Comparison of ENCODE assay signal across 8 mouse cellular contexts in genomic region chr8:91797626-91798271, GRCm38 (mm10). TPM values are rescaled to one million over a fixed set of nuclear protein-coding genes. Genes with fewer than 3 reads are reported as not detected.
DNase-seq lines count a peak whose midpoint lies in the region; ATAC-seq lines count a peak whose summit lies in the region.

No protein-coding gene starts in this region.

- H3K27ac ChIP-seq in forebrain, embryonic 11.5 days (ENCODE audit: low read depth, low read length) = no peak overlapping the region
- H3K27ac ChIP-seq in limb, embryonic 12.5 days = no peak overlapping the region
- peak overlapping the region; percentile 97 for H3K27ac ChIP-seq in midbrain, embryonic 14.5 days (replicated peaks; ENCODE audit: low read depth, low read length)

- H3K9ac ChIP-seq in forebrain, embryonic 11.5 days (ENCODE audit: low read length) = peak overlapping the region; percentile 32; the same call in 1 of the 2 replicates
- H3K9ac ChIP-seq in limb, embryonic 12.5 days (replicated peaks) = no peak overlapping the region
- H3K9ac ChIP-seq in midbrain, embryonic 14.5 days (replicated peaks; ENCODE audit: low read length) = peak overlapping the region; percentile 94

- no peak; the same call in 1 of the 2 replicates for ATAC-seq in forebrain, embryonic 11.5 days (replicated peaks; ENCODE audit: low FRiP score)
- ATAC-seq in limb, embryonic 12.5 days (ENCODE audit: insufficient number of reproducible peaks, insufficient read depth, low FRiP score, low TSS enrichment, low read depth) = no peak
- no peak; the same call in 1 of the 2 replicates for ATAC-seq in midbrain, embryonic 14.5 days (ENCODE audit: low FRiP score, low TSS enrichment)

- peaks cover 16% of the 10 kb centered on the region; the same call in 1 of the 2 replicates for H3K4me1 ChIP-seq in forebrain, embryonic 11.5 days (replicated peaks; ENCODE audit: control insufficient read depth, insufficient read depth, low read length)
- peaks cover 42% of the 10 kb centered on the region for H3K4me1 ChIP-seq in limb, embryonic 12.5 days (replicated peaks)
- peaks cover 33% of the 10 kb centered on the region for H3K4me1 ChIP-seq in midbrain, embryonic 14.5 days (ENCODE audit: control insufficient read depth, insufficient read depth, low read length)

- 2% methylated on average over 34 of the region's 35 CpGs for WGBS in forebrain, embryonic 11.5 days
- WGBS in limb, embryonic 12.5 days = 1% methylated on average over 35 of the region's 35 CpGs
- under 1% methylated on average over 35 of the region's 35 CpGs for WGBS in midbrain, embryonic 14.5 days

- H3K9me3 ChIP-seq in forebrain, embryonic 11.5 days (ENCODE audit: control insufficient read depth, low read length) = no peaks in the 10 kb centered on the region
- H3K9me3 ChIP-seq in limb, embryonic 12.5 days = no peaks in the 10 kb centered on the region
- no peaks in the 10 kb centered on the region for H3K9me3 ChIP-seq in midbrain, embryonic 14.5 days (ENCODE audit: control insufficient read depth, low read length)

- H3K4me2 ChIP-seq in forebrain, embryonic 11.5 days (ENCODE audit: low read depth, low read length, severe bottlenecking) = peak overlapping the region; percentile 47
- peak overlapping the region; percentile 59 for H3K4me2 ChIP-seq in limb, embryonic 12.5 days
- peak overlapping the region; percentile 82 for H3K4me2 ChIP-seq in midbrain, embryonic 14.5 days (ENCODE audit: low read length)

- intact Hi-C loops in heart, postnatal 36 days (cut with DNase I) = loop anchor here (1.0 to 5.0 kb wide), 7 partner anchors 110 to 605 kb away; no protein-coding TSS in a partner anchor

- no peaks in the 10 kb centered on the region for H3K36me3 ChIP-seq in forebrain, embryonic 11.5 days (ENCODE audit: control insufficient read depth, insufficient read depth, low read length)
- H3K36me3 ChIP-seq in limb, embryonic 12.5 days = no peaks in the 10 kb centered on the region
- H3K36me3 ChIP-seq in midbrain, embryonic 14.5 days (ENCODE audit: control insufficient read depth, insufficient read depth, low read length) = peaks cover 12% of the 10 kb centered on the region

- peak overlapping the region; percentile 22 for H3K4me3 ChIP-seq in forebrain, embryonic 11.5 days (ENCODE audit: low read depth, low read length)
- H3K4me3 ChIP-seq in limb, embryonic 12.5 days (replicated peaks) = peak overlapping the region; percentile 34
- H3K4me3 ChIP-seq in midbrain, embryonic 14.5 days (replicated peaks; ENCODE audit: low read depth, low read length) = peak overlapping the region; percentile 76

- peak; percentile 60 to 89 for DNase-seq in adrenal gland, adult (ENCODE audit: inconsistent age in 2 of 2, low spot score in 1 of 2)
- DNase-seq in adrenal gland, adult 8-10 months = no peak
- peak; percentile 71 for DNase-seq in adrenal gland, postnatal 14 days
- DNase-seq in forebrain, embryonic 11.5 days (ENCODE audit: low spot score) = peak; percentile 86
- peak; percentile 73 to 80 for DNase-seq in heart, postnatal 36 days
- DNase-seq in midbrain, embryonic 14.5 days = peak; percentile 85
- peak; percentile 46 for DNase-seq in urinary bladder, postnatal 25 days (ENCODE audit: low spot score)

- peaks cover 76% of the 10 kb centered on the region for H3K27me3 ChIP-seq in forebrain, embryonic 11.5 days (ENCODE audit: control insufficient read depth, insufficient read depth, low read length)
- H3K27me3 ChIP-seq in limb, embryonic 12.5 days = peaks cover 98% of the 10 kb centered on the region
- peaks cover 23% of the 10 kb centered on the region; the same call in 1 of the 2 replicates for H3K27me3 ChIP-seq in midbrain, embryonic 14.5 days (ENCODE audit: control insufficient read depth, insufficient read depth, low read length)

RNA-seq across cellular contexts. Expression of gene Irx3, which starts 4.1 kb away (rescaled TPM):
- 10 to 100 TPM in 1 of 4 experiments, 1 to 10 TPM in 3; 7.4 to 13.8 (median 9.3) TPM for total RNA-seq in adrenal gland, adult 8-10 months (2022)
- total RNA-seq in adrenal gland, postnatal 14 days (2021) = 6.2 and 8.1 TPM in 2 replicates
- 11.4 and 14.7 TPM in 2 replicates for polyA plus RNA-seq in forebrain, embryonic 11.5 days (2014; fragmentation: Nextera tagmentation; extraction: Ambion mirVana)
- total RNA-seq in heart, postnatal 36 days (2021) = 10 to 100 TPM; 30.0 to 41.2 TPM
- 8.9 and 11.0 TPM in 2 replicates for polyA plus RNA-seq in limb, embryonic 12.5 days (2016; fragmentation: Nextera tagmentation; extraction: Ambion mirVana)
- polyA plus RNA-seq in midbrain, embryonic 14.5 days (2014; fragmentation: Nextera tagmentation; extraction: Ambion mirVana) = 23.5 and 26.1 TPM in 2 replicates

Comparison
In these comparisons a context has a peak if more than half of its experiments do, and no peak if none do; other contexts are left out.
1. H3K4me3 ChIP-seq: peak in every context shown above with its lines; median percentile 76 in midbrain, embryonic 14.5 days; 34 in limb, embryonic 12.5 days; 22 in forebrain, embryonic 11.5 days.